Mouse (Mus musculus): ENCODE results near the gene Tmem135.

DNA sequence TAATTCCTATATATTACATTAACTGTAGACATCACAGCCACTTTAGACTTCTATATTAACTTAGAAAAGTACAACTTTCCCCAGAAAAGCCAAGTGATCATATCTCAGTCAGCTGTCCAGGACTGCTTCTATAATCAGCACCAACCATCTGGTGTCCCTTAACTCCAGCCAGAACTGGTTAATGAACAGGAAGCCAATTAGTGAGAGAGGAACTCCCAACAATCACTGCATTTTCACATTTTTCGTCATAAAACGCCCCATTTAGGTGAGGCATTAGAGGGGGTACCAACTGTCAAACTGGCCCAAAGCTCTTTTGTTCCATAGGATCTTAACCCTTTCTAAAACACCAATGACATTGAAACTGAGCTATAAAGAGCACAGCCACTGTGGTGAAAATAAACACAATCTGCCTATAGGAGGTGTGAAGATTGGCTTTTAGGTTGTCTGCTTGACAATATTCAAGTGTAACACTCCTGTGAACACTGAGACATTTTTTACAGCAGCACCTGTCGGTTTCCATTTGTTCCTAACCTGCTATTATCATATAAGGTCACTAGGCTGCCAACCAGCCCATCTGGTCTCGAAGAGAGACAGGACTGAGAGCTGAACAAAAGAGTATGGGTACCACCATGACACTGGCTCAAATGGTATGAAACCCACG is 263.3 kb downstream of the Tmem135 start:
- TF ChIP-seq TCF12 (IDR thresholded peaks at IDR 0.05; ENCODE audit: insufficient read depth, poor library complexity, severe bottlenecking) (no peak), POLR2A (IDR thresholded peaks at IDR 0.05; ENCODE audit: insufficient read length, low read depth) (no peak), USF1 (IDR thresholded peaks at IDR 0.05; ENCODE audit: low read depth) (no peak), CEBPB (IDR thresholded peaks at IDR 0.05; ENCODE audit: insufficient read depth, poor library complexity, severe bottlenecking) (no peak), TCF3 (IDR thresholded peaks at IDR 0.05; ENCODE audit: insufficient read length, low read depth) (no peak), MAX (IDR thresholded peaks at IDR 0.05; ENCODE audit: low read depth) (no peak), E2F4 (IDR thresholded peaks at IDR 0.05; ENCODE audit: insufficient read depth) (no peak), POLR2AphosphoS2 (IDR thresholded peaks at IDR 0.05; ENCODE audit: insufficient read length, low read depth) (no peak), MYOD1 (IDR thresholded peaks at IDR 0.05; ENCODE audit: control insufficient read depth in 1 of 3, insufficient read length in 2 of 3, low read depth in 2 of 3) (no peak), REST (IDR thresholded peaks at IDR 0.05; ENCODE audit: insufficient read depth, insufficient read length) (no peak), MYOG (IDR thresholded peaks at IDR 0.05; ENCODE audit: control insufficient read depth in 1 of 3, insufficient read depth in 1 of 3, insufficient read length in 2 of 3, low read depth in 2 of 3) (no peak)
